Mouse (Mus musculus): ENCODE data around the gene Fat1.

Fat1 gene

DNA sequence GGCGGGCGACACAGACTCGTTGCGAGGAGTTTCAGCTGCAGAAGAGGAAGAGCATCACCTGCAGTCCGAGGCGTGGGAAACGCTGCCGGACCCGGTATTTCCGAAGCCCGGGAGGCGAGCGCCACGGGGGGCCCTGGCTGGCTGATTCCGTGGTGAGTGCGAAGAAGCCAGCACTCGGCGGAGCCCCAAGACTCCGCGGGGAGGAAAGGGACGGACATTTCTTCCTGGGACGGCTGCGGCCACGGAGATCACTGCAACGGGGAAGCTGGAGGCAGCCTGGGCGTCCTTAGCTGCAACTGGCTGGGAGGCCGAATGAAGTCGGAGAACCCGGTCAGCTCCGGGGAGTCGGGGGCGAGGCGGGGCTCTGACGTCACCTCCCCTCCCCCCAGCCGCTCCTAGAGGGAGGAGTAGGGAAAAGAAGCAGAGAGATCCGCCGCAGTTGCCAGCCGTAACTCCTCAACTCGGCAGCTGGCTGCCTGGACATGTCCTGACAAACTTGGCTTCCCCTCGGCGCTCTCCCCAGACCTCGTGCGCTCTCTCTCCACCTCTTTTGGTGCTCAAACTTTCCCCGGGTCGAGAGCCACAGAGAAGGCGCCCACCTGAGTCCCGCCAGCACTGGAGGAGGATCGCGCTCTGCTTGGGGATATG is at the start of gene Fat1:
Fat1 (plus strand) TSS at position 598 of the 648 bp plus-strand sequence.
- in situ Hi-C loops (cut with MboI, MseI) = no loop called here

DNA sequence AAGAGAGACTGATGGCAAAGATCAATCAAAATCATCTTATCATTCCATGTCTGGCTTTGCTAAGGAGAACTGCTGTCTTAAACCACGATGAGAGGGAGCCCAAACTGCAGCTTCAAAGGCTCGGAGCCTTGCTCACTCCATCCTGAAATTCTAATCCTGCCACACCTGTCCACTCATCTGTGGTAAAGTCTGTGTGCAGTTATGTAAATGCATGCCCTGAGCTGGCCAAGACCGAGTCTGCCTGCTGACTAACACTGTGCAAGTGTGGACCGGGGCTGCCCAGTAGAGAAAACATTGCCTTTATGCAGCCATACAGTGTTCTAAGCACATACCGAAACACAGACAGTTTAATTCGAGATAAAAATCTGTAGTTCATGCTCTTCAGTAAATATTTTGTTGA is 40.6 kb upstream of the Fat1 start:
- in situ Hi-C loops (cut with MboI, MseI) = no loop called here

DNA sequence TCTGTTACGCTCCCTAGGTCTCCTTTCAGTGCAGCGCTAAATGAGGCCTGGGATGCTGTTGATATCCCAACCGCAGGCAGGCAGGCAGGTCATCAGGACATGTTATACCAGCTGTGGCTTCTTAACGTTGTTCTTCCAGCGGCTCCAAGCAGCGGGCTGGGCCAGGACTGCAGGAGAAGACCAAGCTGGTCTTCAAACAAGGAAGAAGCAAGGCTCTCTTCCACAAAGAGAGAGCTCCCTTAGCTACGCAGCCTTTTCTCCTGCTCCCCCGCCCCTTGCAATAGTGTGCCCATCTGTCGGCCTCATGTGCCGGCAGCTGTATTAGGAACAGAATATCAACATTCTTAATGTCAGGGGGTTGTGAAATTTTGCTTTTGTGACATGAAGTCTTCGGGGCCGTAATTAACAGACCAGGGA is 35.7 kb upstream of the Fat1 start:
- in situ Hi-C loops (cut with MboI, MseI) = no loop called here

DNA sequence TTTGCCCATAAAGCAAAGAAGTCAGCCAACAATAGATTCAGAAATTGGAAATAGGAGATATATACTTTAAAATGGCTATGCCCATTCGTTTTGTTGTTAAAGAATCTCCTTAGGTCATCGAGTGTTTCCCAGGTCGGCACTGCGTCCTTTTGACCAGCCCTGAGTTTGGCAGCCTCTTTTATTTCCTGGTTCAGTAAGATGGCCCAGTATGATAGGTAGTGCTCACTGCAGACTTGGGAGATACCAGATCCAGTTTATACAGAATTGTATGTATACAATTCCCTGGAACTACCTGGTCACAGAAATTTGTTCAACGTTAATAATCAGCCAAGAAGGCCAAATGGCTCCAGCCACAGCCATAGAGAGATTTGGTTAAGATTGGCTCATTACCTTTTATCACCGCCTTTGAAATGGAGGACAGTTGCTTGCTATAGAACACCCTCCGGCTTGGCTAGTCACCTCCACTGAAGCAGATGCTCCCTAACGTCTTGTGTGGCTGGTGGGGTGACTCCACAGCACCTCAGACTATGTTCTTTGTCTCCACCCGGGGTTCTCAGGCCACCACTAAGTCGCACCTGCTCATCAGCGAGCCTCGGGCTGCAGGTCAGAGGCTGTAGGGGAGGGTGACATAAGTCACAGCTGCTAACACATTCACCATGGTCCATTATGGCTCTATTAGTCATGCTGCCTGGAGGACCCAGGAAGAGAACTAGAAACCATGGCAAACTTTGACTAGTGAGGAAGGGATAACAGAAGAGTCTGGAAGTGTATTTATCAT is 23.9 kb upstream of the Fat1 start:
- in situ Hi-C loops (cut with MboI, MseI) = no loop called here

DNA sequence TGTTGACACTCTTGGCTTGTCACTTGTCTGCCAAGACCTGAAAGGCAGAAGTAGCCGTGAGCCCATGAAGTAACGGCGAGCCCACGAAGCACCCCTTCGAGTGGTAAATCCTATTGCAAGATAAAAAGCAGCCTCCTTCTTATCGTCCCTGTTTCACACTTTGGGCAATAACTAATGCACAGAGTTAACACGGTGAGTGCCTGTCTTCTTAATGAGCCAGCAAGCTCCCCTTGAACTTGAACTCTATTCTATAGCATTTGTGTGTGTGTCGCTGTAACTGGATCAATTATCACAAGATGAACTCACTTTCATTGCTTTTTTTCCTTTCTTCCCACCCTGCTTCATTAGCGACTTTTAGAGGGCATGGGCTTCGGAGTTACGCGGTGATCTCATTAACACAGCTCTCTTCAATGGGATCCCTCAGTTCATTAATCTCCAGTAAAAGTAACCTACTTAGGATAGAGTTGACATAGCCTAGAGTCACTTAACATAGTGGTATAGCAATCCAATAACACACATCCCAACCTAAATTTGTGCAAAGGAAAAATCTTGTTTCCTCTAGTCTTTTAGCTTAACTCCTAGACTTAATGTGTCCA is 15.7 kb upstream of the Fat1 start:
- in situ Hi-C loops (cut with MboI, MseI) = no loop called here

DNA sequence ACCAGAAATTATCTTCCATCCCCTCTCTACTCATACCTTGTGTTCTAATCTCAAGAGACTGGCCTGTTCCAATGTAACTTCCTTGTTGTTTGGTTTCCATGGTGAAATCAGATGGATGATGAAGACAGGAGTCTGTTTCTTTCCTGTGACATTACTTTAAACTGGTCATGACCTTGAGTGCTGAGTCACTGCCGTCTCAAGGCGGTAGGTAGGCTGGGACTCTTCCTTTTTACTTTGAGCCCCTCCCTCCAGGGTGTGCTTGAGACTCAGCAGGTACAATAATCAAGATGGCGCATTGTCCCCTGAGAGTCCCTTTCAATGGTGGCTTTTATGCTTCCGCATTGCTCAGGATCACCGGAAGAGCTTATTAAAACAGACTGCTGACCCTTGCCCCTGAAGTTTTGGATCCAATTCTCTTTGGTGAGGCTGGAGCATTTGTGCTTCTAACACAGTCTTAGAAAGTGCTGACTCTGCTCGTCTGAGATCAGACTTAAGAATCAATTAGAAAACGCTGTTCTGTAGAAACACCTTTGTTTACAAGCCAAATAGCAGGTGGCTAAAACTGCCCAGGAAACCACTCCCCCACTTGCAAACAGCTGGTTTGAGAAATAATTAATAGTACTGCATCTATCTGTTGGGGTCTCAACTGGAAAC is 14.7 kb upstream of the Fat1 start:
- in situ Hi-C loops (cut with MboI, MseI) = no loop called here

DNA sequence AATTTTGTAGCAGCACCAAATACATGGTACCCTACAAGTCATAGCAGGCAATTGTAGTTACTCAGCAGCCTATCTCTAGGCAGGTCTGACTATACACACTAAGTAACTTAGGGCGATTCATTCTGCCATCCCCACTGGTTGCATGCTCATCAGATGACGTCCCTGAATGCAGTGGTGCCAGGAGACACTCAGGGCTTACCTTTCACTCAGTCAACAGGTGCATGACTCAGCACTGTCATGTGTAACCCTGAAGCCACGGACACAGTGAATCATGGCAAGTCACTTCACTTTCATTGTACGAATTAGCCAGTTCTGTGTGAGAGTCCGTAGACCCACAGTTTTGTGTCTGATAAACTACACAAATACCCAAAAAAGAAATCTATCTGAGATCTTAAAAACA is 10.3 kb upstream of the Fat1 start:
- in situ Hi-C loops (cut with MboI, MseI) = no loop called here

DNA sequence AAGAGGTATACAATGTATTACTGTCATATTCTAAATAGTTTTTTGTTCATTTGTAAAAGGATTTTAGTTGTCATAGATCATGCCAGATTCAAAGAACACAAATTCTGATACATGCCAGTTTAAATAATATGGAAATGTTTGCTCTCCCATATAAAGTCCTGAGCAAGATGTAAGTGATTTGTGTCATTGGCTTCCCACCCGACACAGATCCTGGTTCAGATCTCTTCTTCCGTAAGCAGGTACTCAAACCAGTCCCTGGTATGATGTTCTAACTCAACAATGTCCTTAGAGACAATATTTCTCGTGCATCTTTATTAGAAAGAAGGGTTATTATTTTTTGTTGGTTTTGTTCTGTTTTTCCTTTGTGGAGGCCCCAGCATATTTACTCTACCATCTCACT is 5.2 kb upstream of the Fat1 start:
- in situ Hi-C loops (cut with MboI, MseI) = no loop called here

DNA sequence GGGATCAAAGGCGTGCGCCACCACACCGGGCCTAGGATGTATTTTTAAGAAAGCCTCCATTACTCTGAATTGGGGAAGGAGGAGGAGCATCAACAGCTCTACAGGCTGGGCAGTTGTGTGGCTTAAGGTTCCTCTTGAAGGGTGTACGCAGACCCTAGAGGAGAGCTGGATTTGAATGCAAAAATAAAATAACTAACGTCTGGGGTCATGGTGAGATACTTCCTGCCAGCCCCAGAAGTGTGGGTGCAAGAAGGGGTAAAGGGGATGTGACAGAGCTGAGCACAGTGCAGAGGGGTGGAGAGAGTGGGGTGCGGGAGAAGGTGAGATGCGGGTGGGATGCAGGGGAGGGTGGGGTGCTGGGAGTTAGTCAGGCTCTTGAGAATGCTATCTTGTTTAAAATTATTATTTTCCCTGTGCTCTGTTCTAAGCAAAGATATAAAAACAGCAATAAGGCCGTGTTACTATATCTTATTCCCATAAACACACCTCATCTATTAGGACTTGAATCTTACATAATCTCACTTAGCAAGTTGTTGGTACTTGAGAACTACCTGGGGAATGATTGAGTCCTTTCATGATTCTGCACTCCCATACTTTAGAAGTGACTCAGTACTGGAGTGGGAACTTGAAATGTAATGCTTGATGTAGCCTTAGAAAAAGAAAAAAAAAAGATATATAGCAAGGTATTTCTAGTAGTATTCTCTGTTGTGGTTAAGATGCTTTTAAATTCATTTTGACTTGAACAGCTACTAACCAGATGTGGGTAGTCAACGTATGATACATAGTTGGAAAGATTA is 2.5 kb upstream of the Fat1 start:
- in situ Hi-C loops (cut with MboI, MseI) = no loop called here

DNA sequence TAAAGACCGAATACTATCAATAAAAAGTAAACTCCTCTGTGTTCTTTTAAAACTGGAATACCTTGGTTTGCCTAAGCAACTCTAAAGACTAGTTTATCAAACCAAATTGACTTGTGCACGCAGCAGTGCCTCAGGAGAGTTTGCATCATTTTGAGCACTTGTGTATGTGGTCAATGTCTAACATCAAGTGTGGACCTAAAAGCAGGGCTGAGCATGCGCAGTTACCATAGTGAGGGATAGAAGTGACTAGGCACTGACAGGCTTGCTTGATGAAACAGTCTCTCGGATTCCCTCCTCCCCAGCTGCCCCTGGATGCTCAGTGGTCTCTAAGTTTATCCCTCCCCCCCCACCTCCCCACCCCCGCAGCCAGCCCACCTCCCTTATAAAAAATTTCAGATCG is 1.8 kb upstream of the Fat1 start:
- in situ Hi-C loops (cut with MboI, MseI) = no loop called here

DNA sequence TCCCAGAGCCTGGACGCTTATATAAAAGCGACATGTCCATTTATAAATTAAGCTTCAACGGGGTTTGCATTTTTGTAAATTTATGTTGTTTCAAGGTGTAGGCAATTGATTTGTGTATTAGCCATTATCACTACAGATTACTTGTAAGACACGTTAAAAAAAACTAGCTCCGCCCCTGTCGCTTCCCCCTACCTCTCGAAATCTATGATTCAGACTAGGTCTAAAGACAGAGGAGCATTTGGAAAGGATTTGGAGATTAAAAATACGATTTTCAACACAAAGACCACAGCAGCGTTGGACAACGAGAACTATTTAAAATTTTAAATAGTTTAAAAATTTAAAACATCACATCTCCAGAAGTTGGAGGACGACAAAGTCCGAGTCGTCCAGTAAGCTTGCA is 831 bp upstream of the Fat1 start:
- in situ Hi-C loops (cut with MboI, MseI) = no loop called here

DNA sequence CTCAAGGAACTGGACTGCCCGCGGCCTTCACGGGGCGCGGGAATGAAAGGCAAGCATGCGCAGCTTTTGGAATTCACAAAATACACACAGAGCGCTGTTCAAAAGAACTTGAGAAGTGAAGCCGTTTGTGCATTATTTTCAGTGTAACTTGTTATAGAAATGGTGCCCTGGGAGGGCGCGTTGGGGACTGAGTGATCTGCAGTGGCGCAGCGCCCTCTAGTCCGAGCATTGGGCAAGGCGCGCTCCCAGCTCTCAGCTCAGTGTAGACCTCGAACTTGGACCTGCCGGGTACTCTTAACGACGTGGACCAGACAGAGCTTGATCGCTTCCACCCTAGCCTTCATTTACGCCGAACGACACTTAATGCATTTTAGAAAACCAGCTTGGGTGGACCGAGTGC is 494 bp downstream of the Fat1 start:
- in situ Hi-C loops (cut with MboI, MseI) = no loop called here

DNA sequence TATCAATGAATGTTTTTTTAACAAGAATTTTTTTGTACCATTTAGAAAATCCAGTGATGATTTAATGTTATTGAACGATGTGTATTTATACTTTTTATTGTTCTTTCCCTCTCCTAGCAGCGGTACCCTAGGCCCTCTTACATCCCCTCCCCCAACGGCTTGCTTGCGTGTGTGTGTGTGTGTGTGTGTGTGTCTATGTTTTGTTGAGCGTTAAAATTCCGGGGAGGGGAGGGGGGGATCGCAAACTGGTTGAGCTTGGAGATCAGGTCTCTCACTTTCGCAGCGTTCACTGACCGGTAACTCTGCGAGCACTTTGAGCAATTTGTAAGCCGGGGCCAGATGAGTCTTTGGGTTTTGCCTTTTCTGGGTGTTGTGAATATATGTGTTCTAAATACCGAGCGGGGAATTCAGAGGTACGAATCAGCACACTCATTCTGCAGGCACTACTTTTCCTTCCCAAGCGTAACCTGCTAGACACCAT is 1.3 kb downstream of the Fat1 start:
- in situ Hi-C loops (cut with MboI, MseI) = no loop called here

DNA sequence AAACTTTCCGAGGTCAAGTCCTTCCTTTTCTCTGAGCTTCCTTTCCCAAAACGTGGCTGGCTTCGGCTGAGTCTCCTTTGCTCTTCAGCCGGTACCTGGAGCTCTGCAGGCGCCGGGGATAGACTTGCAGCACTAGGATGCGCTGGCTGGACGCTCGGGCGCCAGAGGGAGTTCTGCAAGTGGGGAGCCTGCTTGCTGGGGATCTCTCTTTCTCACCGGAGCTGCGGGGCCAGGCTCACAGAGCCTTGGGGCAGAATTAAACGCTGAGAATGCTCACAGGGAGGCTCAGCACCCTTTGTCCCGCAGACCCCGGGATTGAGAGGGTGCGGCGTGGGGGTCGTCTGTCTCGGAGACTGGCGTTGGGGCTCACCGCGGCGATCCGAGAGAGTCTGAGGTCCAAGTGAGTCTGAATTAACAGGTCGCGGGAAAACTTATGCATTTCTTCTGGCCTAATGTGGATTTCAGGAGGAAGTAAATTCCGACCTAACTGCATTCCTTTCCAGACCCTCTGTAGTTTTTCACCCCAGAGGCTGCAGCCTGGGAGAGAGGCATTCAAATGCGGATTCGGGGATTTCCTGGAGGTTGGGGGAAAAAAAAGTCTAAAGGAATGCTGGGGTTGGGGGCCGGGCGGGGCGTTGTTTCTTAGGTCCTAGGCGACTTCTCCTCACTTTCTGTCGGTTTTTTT is 2.0 kb downstream of the Fat1 start:
- in situ Hi-C loops (cut with MboI, MseI) = no loop called here

DNA sequence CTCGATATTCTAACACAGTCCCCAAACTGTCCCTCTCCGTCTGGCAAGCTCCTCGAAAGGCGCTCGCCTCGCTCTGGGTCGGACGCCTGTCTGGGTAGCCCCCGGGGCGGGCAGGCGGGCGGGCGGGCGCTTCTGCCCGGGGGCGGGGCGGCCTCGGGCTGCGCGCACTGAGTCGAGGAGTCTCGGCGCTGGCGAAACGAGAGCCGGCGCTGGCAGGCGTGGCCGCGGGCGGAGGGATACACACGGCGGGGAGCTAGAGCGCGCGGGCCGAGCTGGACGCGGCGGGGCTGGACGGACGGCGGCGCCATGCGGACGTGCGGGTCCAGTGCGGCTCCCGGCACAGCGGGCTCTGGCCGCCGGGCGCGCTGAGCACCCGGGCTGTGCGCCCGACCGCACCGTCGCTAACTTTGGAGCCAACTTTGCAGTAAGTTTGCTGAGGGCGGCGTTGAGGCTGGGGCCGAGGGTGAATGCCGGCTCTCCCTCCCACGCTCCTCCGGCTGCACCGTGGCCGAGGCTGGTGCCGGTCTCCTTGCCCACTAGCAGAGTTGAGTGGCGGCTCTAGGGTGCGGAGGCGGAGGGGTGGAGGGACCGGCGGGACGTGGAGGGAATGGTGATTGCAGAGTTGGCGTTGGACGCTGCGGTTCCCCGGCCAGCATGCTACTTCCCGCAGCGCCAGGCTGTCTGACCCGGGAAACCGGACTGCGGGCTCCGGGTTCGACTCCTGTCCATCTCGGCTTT is 2.8 kb downstream of the Fat1 start:
- in situ Hi-C loops (cut with MboI, MseI) = no loop called here

DNA sequence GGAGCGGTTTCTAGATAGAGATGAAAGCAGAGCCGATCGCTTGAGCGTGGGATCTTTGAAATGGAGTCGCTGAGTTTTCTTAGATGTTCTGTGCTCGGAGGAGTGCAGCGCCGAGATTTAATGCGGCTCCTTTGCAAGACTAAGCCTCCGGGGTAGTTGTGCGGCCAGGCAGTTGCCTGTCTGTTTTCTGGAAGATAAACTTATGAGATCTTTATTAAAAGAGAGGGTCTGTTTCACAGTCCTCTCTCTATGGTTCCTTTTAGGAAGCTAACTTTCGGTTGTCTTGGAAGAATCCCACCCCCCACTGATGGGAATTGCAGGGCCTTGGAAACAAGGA is 3.4 kb downstream of the Fat1 start:
- in situ Hi-C loops (cut with MboI, MseI) = no loop called here

DNA sequence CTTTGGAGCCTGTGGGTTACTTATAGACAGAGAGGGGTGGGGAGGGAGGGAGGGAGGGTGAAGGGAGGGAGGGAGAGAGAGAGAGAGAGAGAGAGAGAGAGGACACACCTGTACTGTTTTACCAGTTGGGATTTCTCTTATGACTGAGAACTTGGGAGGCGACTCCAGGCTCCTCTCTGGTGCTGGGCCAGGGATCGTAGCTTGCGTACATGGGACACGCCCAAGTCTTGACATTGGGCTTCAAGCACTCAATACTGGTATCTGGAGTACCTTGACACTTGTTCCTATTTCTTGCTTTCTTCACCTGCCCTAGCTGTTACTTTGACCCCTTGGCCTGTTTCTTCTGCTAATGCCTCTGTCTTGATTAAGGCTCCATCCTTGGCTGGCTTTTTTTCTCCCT is 10.3 kb downstream of the Fat1 start:
- in situ Hi-C loops (cut with MboI, MseI) = no loop called here

DNA sequence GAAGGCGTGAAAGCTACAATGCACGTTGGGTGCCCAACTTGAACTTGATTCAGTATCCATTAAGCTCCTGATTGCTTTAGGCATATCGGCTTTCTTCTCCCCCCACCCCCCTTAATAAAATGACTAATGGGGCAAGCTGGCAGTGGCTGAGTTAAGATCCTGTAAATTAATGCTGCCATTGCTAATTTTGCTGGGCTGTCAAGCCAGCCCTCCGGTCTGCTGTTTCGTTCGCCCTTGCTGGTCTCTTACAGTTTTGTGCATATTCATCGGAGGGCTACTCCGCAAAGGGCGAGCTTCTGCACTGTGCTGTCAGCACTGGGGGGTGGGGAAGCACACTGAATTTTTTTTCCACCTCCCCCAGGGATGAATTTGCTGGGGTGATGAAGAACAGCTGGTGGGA is 13.3 kb downstream of the Fat1 start:
- in situ Hi-C loops (cut with MboI, MseI) = no loop called here

DNA sequence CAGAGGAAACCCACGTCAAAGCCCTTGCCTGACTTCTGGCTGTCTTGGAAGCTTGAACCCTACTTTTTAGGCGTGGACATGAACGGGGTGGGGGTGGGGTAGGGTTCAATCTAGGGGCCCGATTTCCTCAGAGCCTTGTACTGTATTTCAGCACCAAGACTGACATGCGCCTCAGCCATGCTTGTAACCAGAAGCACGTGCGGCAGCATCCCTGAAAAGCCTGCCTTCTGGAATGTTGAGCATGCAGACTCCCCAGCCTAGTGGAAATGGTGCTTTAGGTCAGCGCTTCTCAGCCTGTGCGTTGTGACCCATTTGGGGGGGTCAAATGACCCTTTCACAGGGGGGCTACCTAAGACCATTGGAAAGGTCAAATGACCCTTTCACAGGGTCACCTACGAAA is 25.2 kb downstream of the Fat1 start:
- in situ Hi-C loops (cut with MboI, MseI) = no loop called here

DNA sequence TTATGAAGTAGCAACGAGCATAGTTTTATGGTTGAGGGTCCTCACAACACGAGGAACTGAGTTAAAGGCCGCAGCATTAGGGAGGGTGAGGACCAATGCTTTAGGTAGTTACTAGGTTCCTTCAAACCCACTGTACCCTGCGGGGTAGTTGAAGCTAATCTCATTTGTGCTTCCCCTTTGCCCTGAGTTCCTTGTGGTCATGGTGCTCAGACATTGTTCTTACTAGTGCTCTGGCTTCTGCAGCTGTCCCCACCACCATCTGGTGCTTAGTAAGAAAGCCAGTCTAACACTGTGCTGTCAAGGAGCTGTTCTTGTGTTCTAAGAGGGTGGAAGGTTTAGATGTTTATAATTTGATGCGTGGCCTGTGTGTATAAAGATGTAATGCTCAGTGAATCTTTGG is 25.7 kb downstream of the Fat1 start:
- in situ Hi-C loops (cut with MboI, MseI) = no loop called here

DNA sequence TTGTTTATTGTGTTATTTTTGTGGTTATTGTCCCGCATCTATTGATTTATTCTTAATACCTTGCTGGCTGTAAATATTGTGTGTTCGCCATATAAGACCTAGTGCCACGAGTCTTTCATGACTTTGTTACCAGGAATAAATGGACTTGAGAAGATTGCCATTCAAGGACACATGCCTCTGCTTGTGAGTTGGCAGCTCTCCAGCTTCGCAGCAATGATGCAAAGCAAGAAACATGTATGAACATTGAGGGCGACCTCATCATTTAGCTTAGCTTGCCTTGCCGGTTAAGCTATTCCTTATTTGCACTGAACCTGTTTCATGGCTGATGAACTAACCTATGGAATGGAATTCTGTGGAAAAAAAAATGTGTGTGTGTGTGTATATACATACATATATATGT is 26.2 kb downstream of the Fat1 start:
- in situ Hi-C loops (cut with MboI, MseI) = no loop called here
